Mouse (Mus musculus) 3T3-L1 (cell line): ENCODE results near the gene Mff.

ENCODE experiments used
- DNase-seq: peaks from one replicate; pipeline ENCODE4 v3.0.0-alpha.2; 2015; ENCODE audit warnings: low read depth, low spot score

Mff gene

DNA sequence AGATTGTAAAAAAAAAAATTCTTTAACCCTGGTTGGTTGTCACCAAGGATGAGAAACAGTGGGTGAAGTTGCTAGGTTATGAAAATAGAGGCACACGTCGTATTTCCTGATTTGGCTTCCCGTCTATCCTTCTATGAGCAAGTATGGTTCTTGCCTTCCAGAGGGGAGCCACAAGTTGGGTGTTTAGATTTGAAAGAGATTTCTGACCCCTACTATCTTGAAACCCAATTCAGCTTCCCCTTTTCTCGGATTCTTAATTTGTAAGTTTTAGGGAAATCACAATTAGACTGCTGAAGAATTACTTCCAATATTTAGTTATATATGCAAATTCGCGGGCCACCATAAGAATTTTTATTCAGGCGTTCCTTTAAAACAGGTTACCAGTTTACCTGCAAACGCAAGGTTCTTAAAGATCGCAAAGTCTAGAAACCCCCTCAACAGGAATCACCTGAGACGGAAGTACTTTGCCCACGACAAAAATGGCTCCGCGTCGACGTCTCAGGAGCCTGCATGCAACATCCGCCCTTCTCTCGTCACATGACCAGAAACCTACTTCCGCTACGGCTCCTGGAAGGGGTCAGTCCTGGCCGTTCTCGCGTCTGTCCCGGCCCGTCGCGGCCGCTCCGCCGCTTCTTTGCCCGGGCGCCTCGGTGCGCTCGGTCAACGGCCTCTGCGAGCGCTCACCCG lies at the start of gene Mff:
Mff (plus strand) TSS at position 552 of the 687 bp plus-strand sequence.
- DNase-seq, result peak; percentile 97

GRCm38 (mm10) chr1:82686328-82686727 lies 38.4 kb upstream of the Mff start:
- no peak for DNase-seq

- DNase-seq, result no peak
These were observed 37.8 kb upstream of the Mff start for GRCm38 (mm10) chr1:82686866-82687265.

- DNase-seq, result no peak
These were observed 36.8 kb upstream of the Mff start for GRCm38 (mm10) chr1:82687931-82688330.

- no peak for DNase-seq
These were observed 28.8 kb upstream of the Mff start for GRCm38 (mm10) chr1:82695915-82696314.

GRCm38 (mm10) chr1:82717816-82718512 lies 6.7 kb upstream of the Mff start:
- no peak for DNase-seq

DNA sequence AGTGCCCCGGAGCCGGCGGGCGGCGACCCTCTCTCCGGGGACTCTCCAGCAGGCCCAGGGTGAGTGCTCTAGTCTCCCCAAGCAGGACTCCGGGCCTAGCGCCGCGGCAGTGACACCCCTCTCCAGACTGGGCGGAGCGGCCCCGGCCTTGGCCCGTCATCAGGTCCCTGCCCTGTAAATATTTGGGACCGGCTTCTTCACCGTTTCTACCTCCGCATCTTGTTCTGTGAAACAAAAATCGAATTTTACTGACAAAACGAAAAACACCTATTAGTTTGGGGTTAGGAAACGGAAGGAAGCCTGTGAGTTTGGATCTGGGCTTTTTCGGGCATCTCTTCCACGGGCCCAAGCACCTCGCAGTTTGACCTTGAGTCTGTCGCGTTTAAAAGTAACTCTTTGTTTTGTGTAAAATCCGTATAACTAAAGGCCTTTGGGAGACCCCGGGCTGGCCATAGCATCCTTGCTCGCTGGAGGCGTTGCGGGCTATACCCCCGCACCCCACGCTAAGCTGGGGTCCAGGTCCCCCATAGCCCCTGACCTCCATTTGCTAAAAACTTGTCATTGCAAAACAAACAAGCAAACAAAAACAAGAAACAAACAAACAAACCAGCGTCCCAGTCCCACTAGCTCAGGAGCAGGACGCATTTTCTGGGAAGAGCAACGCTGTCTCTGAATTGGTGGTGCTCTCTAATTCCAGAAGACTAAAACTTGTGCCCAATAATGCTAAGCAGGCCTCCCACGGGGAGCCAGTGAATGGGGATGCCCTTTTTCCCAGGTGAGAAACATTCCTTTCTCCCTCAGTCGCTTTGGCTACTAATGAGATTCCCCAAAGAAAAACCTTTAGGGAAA lies 560 bp downstream of the Mff start:
- DNase-seq, result peak; percentile 76

GRCm38 (mm10) chr1:82725875-82726185 lies 1.1 kb downstream of the Mff start:
- no peak for DNase-seq

- no peak for DNase-seq
These were observed 1.8 kb downstream of the Mff start for GRCm38 (mm10) chr1:82726482-82726881.

- DNase-seq, result no peak
These were observed 8.7 kb downstream of the Mff start for GRCm38 (mm10) chr1:82733357-82733756.

DNA sequence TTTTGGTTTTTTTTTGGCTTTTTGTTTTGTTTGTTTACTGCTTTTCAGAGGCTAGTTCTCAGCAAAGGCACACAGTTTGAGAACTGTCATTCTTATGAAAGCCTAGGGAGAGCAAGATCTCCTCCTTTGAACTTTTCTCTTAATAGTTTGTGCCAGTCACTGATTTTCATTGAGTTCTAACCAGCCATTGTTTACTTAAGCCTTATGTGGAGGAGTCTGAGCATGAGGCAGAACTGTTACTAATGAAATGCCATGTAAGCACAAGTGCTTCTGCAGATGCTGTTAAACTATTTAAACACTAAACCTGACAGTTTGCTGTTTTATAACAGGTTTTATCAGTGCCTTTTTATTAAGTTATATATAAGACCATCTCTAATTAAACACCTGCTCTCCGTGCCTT lies 13.4 kb downstream of the Mff start:
- no peak for DNase-seq

DNA sequence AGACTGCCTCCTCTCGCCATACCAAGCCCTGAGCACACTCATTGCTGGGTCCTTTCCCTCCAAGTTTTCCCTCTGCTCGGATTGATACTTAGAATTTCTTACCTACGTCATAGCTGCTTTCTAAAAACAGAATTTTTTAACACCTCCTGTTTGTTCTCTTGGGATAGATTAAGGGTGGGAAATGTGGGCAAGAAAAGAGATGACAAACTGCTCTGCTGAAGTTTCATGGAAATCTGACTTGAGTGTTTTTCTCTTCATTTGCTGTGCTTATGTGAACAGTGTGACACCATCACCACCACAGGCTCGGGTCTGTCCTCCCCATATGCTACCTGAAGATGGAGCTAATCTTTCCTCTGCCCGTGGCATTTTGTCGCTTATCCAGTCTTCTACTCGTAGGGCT lies 16.8 kb downstream of the Mff start:
- DNase-seq, result no peak

- no peak for DNase-seq
These were observed 19.3 kb downstream of the Mff start for GRCm38 (mm10) chr1:82743962-82744361.

- no peak for DNase-seq
These were observed 21.7 kb downstream of the Mff start for GRCm38 (mm10) chr1:82746408-82746807.

DNA sequence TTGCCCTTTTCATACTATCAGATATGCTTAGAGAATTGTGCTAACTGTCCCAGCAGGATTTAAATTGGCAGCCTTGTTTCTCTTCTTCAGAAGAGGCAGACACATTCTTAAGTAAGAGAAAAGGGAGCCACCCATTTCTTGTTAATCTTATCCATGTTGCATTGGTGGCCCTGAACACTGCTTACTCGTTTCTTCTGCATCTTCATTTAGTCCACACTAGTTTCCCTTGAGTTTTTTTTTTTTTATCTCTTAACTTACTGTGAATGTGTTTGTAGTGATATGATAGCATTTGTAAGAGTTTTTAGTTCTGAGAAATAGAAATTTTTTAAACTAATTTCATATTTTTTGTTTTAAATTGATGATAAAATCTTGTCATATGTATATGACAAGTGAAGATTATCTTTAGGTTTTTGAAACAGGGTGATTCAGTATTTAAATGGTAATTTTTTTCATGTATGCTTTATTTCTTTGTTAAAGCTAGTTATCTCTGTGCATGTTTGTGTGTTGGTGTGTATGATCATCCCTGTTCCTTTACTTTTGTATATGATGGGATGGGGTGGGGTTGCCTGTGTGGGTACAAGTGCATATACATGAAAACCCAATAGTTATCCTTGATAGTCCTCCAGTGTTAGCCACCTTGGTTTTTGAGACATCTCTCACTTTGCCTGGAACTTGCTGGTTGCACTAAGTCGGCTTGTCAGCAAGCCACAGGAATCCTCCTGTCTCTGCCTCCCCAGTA lies 23.2 kb downstream of the Mff start:
- DNase-seq, result no peak

- DNase-seq, result peak; percentile 38
These were observed 34.8 kb downstream of the Mff start for GRCm38 (mm10) chr1:82759520-82759919.

GRCm38 (mm10) chr1:82761454-82762169 lies 36.9 kb downstream of the Mff start:
- no peak for DNase-seq

DNA sequence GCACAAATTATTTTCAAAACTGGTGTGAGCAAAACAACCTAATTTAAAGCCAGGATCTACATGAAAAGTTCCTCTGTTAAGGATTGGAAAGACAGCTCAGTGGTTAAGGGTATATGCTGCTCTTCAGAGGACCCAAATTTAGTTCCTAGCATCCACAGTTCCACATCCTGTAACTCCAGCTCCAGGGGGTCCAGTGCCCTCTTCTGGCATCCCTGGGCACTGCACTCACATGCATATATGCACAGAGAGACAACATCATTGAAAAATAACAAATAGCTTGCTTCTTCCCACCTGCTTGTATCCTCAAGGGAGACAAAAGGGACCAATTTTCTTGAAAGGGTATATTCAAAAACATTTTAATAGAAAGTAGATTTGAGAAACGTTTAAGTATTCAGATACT lies 37.6 kb downstream of the Mff start:
- DNase-seq, result no peak

- DNase-seq, result no peak
These were observed 41.5 kb downstream of the Mff start for GRCm38 (mm10) chr1:82766227-82766626.

DNA sequence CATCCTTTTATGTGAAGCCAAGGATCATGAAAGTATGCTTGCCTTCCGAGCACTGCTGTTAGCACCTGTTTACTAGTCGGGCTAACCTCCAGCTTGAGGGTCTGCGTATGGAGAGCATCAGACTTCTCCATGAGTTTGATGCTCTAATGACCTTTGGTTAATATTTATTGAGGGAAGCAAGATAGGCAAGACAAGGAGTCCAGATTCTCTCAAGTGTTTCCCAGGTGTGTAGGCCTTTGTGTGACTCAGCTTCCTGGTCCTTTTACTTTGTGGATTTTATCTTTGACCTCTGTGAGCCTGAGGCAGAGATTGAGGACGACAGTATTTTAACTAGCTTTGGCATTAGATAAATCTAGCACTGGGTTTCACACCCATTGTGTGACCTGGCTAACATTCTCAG lies 42.0 kb downstream of the Mff start:
- DNase-seq, result no peak

DNA sequence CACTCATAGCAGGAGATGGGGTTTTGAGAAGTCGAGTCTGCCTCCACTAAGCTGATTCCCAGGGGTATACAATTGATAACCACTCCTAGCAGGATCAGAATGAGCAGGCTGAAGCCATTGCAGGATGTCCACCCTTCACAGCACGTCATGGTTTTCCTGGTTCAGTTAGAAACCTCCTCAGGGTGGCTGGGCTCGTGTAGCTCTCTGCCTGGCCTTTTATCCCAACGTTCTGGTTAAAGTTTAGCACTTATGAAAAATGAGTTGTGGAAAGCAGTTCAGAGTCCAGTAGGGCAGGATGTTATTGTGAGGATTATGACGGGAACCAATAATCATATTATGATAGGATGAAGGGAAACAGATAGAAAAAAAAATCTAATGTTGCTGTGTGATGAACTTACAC lies 43.6 kb downstream of the Mff start, which contains the start of gene Tm4sf20:
Tm4sf20 (minus strand) TSS at position 193 of the 400 bp plus-strand sequence.
- DNase-seq, result no peak
